ENCODE assay signal across 8 mouse cellular contexts in genomic region chr9:15029025-15029727, GRCm38 (mm10). TPM values are rescaled to one million over a fixed set of nuclear protein-coding genes. Genes with fewer than 3 reads are reported as not detected.
DNase-seq lines count a peak whose midpoint lies in the region; ATAC-seq and TF ChIP-seq lines count a peak whose summit lies in the region.

No protein-coding gene starts in this region.

- intact Hi-C loops in gastrocnemius, adult 2 months (cut with DNase I) = loop anchor here (1.0 to 5.0 kb wide), 3 partner anchors 76 to 184 kb away; no protein-coding TSS in a partner anchor

- peaks cover 12% of the 10 kb centered on the region for H3K4me1 ChIP-seq in heart, embryonic 12.5 days (replicated peaks)
- peaks cover 15% of the 10 kb centered on the region for H3K4me1 ChIP-seq in bone marrow macrophage, adult 2 months (ENCODE audit: control insufficient read depth, insufficient read depth, low read length)
- no peaks in the 10 kb centered on the region for H3K4me1 ChIP-seq in limb, embryonic 10.5 days
- H3K4me1 ChIP-seq in midbrain, embryonic 14.5 days (ENCODE audit: control insufficient read depth, insufficient read depth, low read length) = no peaks in the 10 kb centered on the region

- peak; percentile 79 for TF ChIP-seq CTCF in bone marrow macrophage, adult 2 months (IDR thresholded peaks at IDR 0.05; ENCODE audit: low read depth, low read length)
- peak; percentile 83 for TF ChIP-seq CTCF in gastrocnemius, adult 2 months (IDR thresholded peaks at IDR 0.05)

- no peak for TF ChIP-seq POLR2A in bone marrow macrophage, adult 2 months (IDR thresholded peaks at IDR 0.05; ENCODE audit: borderline replicate concordance, low read depth, low read length)

- H3K9me3 ChIP-seq in heart, embryonic 12.5 days (replicated peaks) = peaks cover 6% of the 10 kb centered on the region
- H3K9me3 ChIP-seq in limb, embryonic 10.5 days (replicated peaks) = 0 out of 2 replicates have a peak, but pooled peaks cover 2% of the 10 kb centered on the region
- no peaks in the 10 kb centered on the region for H3K9me3 ChIP-seq in midbrain, embryonic 14.5 days (ENCODE audit: control insufficient read depth, low read length)

- H3K4me3 ChIP-seq in heart, embryonic 12.5 days = no peak overlapping the region
- no peak overlapping the region for H3K4me3 ChIP-seq in bone marrow macrophage, adult 2 months (ENCODE audit: insufficient read depth, low read length)
- H3K4me3 ChIP-seq in gastrocnemius, adult 2 months = no peak overlapping the region
- no peak overlapping the region for H3K4me3 ChIP-seq in limb, embryonic 10.5 days
- H3K4me3 ChIP-seq in midbrain, embryonic 14.5 days (replicated peaks; ENCODE audit: low read depth, low read length) = no peak overlapping the region

- H3K27ac ChIP-seq in heart, embryonic 12.5 days (ENCODE audit: poor library complexity, severe bottlenecking) = no peak overlapping the region
- no peak overlapping the region for H3K27ac ChIP-seq in bone marrow macrophage, adult 2 months (ENCODE audit: insufficient read depth, low read depth, low read length)
- H3K27ac ChIP-seq in gastrocnemius, adult 2 months = no peak overlapping the region
- no peak overlapping the region for H3K27ac ChIP-seq in limb, embryonic 10.5 days
- no peak overlapping the region for H3K27ac ChIP-seq in midbrain, embryonic 14.5 days (replicated peaks; ENCODE audit: low read depth, low read length)

- H3K36me3 ChIP-seq in heart, embryonic 12.5 days = peaks cover 13% of the 10 kb centered on the region
- H3K36me3 ChIP-seq in limb, embryonic 10.5 days = peaks cover 46% of the 10 kb centered on the region
- peaks cover 17% of the 10 kb centered on the region; the same call in 1 of the 2 replicates for H3K36me3 ChIP-seq in midbrain, embryonic 14.5 days (ENCODE audit: control insufficient read depth, insufficient read depth, low read length)

- H3K9ac ChIP-seq in heart, embryonic 12.5 days = no peak overlapping the region
- H3K9ac ChIP-seq in midbrain, embryonic 14.5 days (replicated peaks; ENCODE audit: low read length) = no peak overlapping the region

- peak; percentile 64 for ATAC-seq in heart, embryonic 12.5 days (ENCODE audit: insufficient number of reproducible peaks, low FRiP score)
- ATAC-seq in midbrain, embryonic 14.5 days (ENCODE audit: low FRiP score, low TSS enrichment) = no peak

- WGBS in heart, embryonic 12.5 days = 39% methylated on average over 5 of the region's 5 CpGs
- 61% methylated on average over 5 of the region's 5 CpGs for WGBS in limb, embryonic 10.5 days
- 50% methylated on average over 5 of the region's 5 CpGs for WGBS in midbrain, embryonic 14.5 days

- H3K4me2 ChIP-seq in heart, embryonic 12.5 days = no peak overlapping the region
- H3K4me2 ChIP-seq in midbrain, embryonic 14.5 days (ENCODE audit: low read length) = no peak overlapping the region

- DNase-seq in heart, adult 11 months = no peak
- DNase-seq in CD4-positive helper T cell, adult 2 months (ENCODE audit: low read depth, low spot score) = peak; percentile 67
- DNase-seq in gastrocnemius, adult 2 months = peak; percentile 81
- peak; percentile 50 for DNase-seq in limb, embryonic 10.5 days (ENCODE audit: low spot score)
- DNase-seq in midbrain, embryonic 14.5 days = peak; percentile 62
- peak; percentile 77 for DNase-seq in thymus, postnatal 25 days

- no peaks in the 10 kb centered on the region for H3K27me3 ChIP-seq in heart, embryonic 12.5 days (replicated peaks)
- no peaks in the 10 kb centered on the region for H3K27me3 ChIP-seq in limb, embryonic 10.5 days (ENCODE audit: low read depth, poor library complexity, severe bottlenecking)
- H3K27me3 ChIP-seq in midbrain, embryonic 14.5 days (ENCODE audit: control insufficient read depth, insufficient read depth, low read length) = no peaks in the 10 kb centered on the region

RNA-seq across cellular contexts. Expression of gene Panx1, which starts 16.1 kb away (rescaled TPM):
- 25.6 and 26.1 TPM in 2 replicates for polyA plus RNA-seq in heart, embryonic 12.5 days (2016; fragmentation: Nextera tagmentation; extraction: Ambion mirVana)
- 23.9 and 28.2 TPM in 2 replicates for polyA plus RNA-seq in bone marrow macrophage, adult 2 months (2012; ENCODE audit: insufficient read depth, insufficient read length, missing spikeins)
- 10 to 100 TPM; 21.2 to 31.0 TPM for total RNA-seq in gastrocnemius, adult 2 months (2021)
- 68.8 and 80.7 TPM in 2 replicates for polyA plus RNA-seq in limb, embryonic 10.5 days (2016; fragmentation: Nextera tagmentation; extraction: Ambion mirVana)
- 205 and 243 TPM in 2 replicates for polyA plus RNA-seq in midbrain, embryonic 14.5 days (2014; fragmentation: Nextera tagmentation; extraction: Ambion mirVana)
